Mouse (Mus musculus) liver, postnatal 0 days (tissue): ENCODE measurements around the gene Igfbp7. TPM values are rescaled to one million over a fixed set of nuclear protein-coding genes. Genes with fewer than 3 reads are reported as not detected.

Source experiments
- ATAC-seq: fragments of 200-750 bp; cut with Nextera tagmentation; 2 replicates; pipeline ENCODE4 v1.8.0; 2017; ENCODE audit warnings: mild to moderate bottlenecking, moderate library complexity
- DNase-seq: peaks from one replicate; pipeline ENCODE4 v3.0.0-alpha.2; 2016
- H3K27ac ChIP-seq: fragments of 300-500 bp; sonication (generic); 2 replicates; pipeline ENCODE4 v1.5.1; 2014; ENCODE audit warnings: antibody characterized with exemption, moderate library complexity, mild to moderate bottlenecking, low read depth
- H3K27me3 ChIP-seq: fragments of 300-500 bp; sonication (generic); 2 replicates; pipeline ENCODE4 v1.6.1; 2014; ENCODE audit warnings: low read length, control low read depth, mixed read lengths; ENCODE audit not compliant: insufficient read depth
- H3K36me3 ChIP-seq: fragments of 300-500 bp; sonication (generic); replicated peaks from 2 replicates; pipeline ENCODE4 v1.6.1; 2014; ENCODE audit warnings: mild to moderate bottlenecking, control low read depth, low read length, moderate library complexity, mixed read lengths; ENCODE audit not compliant: insufficient read depth
- H3K4me1 ChIP-seq: fragments of 300-500 bp; sonication (generic); 2 replicates; pipeline ENCODE4 v1.6.1; 2014; ENCODE audit warnings: antibody characterized with exemption, mild to moderate bottlenecking, control low read depth; ENCODE audit not compliant: insufficient read depth
- H3K4me2 ChIP-seq: fragments of 300-500 bp; sonication (generic); 2 replicates; pipeline ENCODE4 v1.6.1; 2014; ENCODE audit warnings: low read depth, mild to moderate bottlenecking, low read length, moderate library complexity, mixed read lengths
- H3K4me3 ChIP-seq: fragments of 300-500 bp; sonication (generic); 2 replicates; pipeline ENCODE4 v1.5.1; 2014; ENCODE audit warnings: low read depth, low read length
- H3K9ac ChIP-seq: fragments of 300-500 bp; sonication (generic); replicated peaks from 2 replicates; pipeline ENCODE4 v1.6.1; 2014; ENCODE audit warnings: mild to moderate bottlenecking, moderate library complexity
- H3K9me3 ChIP-seq: fragments of 300-500 bp; sonication (generic); 2 replicates; pipeline ENCODE4 v1.6.1; 2016; ENCODE audit warnings: mild to moderate bottlenecking, control low read depth, low read length, mixed read lengths
- CTCF ChIP-seq: sonication (generic); IDR thresholded peaks from 2 replicates; pipeline ENCODE4 v1.5.1; 2016; ENCODE audit warnings: antibody characterized with exemption, low read depth
- EP300 ChIP-seq: IDR thresholded peaks from 2 replicates; pipeline ENCODE4 v1.6.1; 2016; ENCODE audit warnings: antibody characterized with exemption, low read depth, mild to moderate bottlenecking
- WGBS: fragments of 180-500 bp; shearing (Covaris S2); extraction: QIAGEN DNeasy Blood & Tissue Kit; methylation state at CpG from one replicate; pipeline ENCODE4 v1.1.7; 2014; ENCODE audit not compliant: insufficient replicate concordance; 5-methylcytosine and 5-hydroxymethylcytosine counted together
- polyA plus RNA-seq: library from polyadenylated mRNA; unstranded; fragments of >200 nt; fragmentation: Nextera tagmentation; extraction: Ambion mirVana; gene quantifications from 2 replicates; pipeline ENCODE4 v1.2.1, GENCODE M21; 2015

The Igfbp7 gene
- polyA plus RNA-seq, 1 experiment from 2014 or later, result 89.6 TPM

DNA sequence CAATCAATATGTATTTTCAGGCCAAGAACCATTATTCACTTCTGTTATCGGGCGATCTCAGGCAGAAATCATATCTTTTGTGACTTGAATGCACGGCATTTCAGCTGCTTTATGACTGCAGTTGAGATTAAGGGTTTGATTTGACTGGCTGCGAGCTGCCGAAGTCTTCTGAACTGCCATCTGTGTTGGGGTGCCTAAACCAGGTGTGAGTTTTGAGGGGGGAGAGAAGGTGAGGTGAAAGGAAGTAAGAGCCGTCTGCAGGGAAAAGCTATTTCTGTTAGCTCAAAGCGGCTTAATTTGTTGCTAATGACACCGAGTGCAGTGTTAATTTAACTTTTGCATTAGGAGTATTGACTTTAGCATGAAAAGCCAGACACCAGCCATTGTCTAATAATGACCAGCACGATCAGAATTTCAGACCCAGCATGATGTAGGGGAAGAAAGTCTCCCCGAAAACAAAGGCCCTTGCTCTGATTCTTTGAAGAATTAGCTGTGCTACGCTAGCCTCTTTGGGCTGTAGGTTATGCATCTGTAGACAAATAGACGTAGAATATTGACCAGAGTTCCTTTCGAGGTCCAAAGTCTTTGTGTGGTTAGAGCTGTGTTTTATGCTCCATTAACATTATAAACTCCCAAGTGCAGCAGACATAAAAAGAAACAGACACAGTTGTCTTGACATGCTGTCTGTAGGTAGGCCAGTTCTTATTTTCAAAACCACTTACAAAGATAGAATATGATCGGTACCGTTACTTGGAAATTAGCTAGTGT lies 35.2 kb upstream of the Igfbp7 start:
- 72% methylated on average over 15 of the region's 15 CpGs for WGBS
- Histone ChIP-seq H3K4me3 (no peak overlapping the region), H3K27me3 (no peaks in the 10 kb centered on the region), H3K9ac (no peak overlapping the region), H3K27ac (no peak overlapping the region), H3K9me3 (no peaks in the 10 kb centered on the region), H3K4me1 (no peaks in the 10 kb centered on the region; the same call in 1 of the 2 replicates), H3K36me3 (no peaks in the 10 kb centered on the region), H3K4me2 (no peak overlapping the region)
- no peak for TF ChIP-seq EP300
- TF ChIP-seq CTCF, result no peak
- ATAC-seq (peak; percentile 66), DNase-seq (no peak)

- H3K27me3 ChIP-seq, result no peaks in the 10 kb centered on the region
- no peak overlapping the region for H3K4me3 ChIP-seq
- WGBS, result 68% methylated on average over 4 of the region's 4 CpGs
- no peak overlapping the region for H3K4me2 ChIP-seq
- no peak for ATAC-seq
- no peak overlapping the region for H3K9ac ChIP-seq
- H3K9me3 ChIP-seq, result no peaks in the 10 kb centered on the region
- no peaks in the 10 kb centered on the region for H3K36me3 ChIP-seq
- H3K4me1 ChIP-seq, result peaks cover 4% of the 10 kb centered on the region; the same call in 1 of the 2 replicates
- no peak for DNase-seq
- no peak for TF ChIP-seq CTCF
- no peak for TF ChIP-seq EP300
- H3K27ac ChIP-seq, result no peak overlapping the region
Observed at GRCm38 (mm10) chr5:77436308-77436707, 28.5 kb upstream of the Igfbp7 start.

DNA sequence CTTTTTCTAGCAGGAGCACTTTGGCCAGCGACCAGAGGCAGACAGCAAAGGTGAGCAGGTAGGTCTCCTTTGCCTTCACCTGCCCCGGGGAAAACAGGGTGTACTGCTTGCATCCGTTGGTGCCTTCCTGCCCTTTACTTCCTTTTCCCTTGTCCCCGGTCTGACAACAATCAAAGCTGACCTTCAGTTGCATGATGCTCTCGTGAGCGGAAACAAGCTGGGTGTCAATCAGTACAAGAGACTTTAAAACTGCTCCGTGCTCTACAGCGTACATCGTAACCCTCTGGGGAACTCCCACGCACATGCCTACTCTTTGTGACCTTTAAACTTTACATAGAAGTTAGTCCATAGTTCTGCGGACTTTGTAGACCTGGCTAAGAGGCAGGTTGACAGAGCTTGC lies 26.2 kb upstream of the Igfbp7 start:
- no peak for TF ChIP-seq EP300
- no peak for TF ChIP-seq CTCF
- H3K4me2 ChIP-seq, result peak overlapping the region; percentile 50
- peak; percentile 18 for DNase-seq
- peak overlapping the region; percentile 10; the same call in 1 of the 2 replicates for H3K4me3 ChIP-seq
- ATAC-seq, result peak; percentile 91
- no peaks in the 10 kb centered on the region for H3K9me3 ChIP-seq
- peak overlapping the region; percentile 24; the same call in 1 of the 2 replicates for H3K27ac ChIP-seq
- H3K27me3 ChIP-seq, result no peaks in the 10 kb centered on the region
- H3K9ac ChIP-seq, result no peak overlapping the region
- no peaks in the 10 kb centered on the region for H3K36me3 ChIP-seq
- 46% methylated on average over 11 of the region's 11 CpGs for WGBS
- peaks cover 4% of the 10 kb centered on the region; the same call in 1 of the 2 replicates for H3K4me1 ChIP-seq

GRCm38 (mm10) chr5:77433561-77433960 lies 25.7 kb upstream of the Igfbp7 start:
- peak overlapping the region; percentile 24 for H3K27ac ChIP-seq
- WGBS, result 55% methylated on average over 9 of the region's 9 CpGs
- H3K4me3 ChIP-seq, result no peak overlapping the region
- ATAC-seq (peak; percentile 35), DNase-seq (no peak)
- peak overlapping the region; percentile 50 for H3K4me2 ChIP-seq
- H3K4me1 ChIP-seq, result peaks cover 4% of the 10 kb centered on the region; the same call in 1 of the 2 replicates
- no peaks in the 10 kb centered on the region for H3K9me3 ChIP-seq
- no peaks in the 10 kb centered on the region for H3K36me3 ChIP-seq
- no peaks in the 10 kb centered on the region for H3K27me3 ChIP-seq
- H3K9ac ChIP-seq, result no peak overlapping the region
- TF ChIP-seq EP300 (no peak), CTCF (no peak)

DNA sequence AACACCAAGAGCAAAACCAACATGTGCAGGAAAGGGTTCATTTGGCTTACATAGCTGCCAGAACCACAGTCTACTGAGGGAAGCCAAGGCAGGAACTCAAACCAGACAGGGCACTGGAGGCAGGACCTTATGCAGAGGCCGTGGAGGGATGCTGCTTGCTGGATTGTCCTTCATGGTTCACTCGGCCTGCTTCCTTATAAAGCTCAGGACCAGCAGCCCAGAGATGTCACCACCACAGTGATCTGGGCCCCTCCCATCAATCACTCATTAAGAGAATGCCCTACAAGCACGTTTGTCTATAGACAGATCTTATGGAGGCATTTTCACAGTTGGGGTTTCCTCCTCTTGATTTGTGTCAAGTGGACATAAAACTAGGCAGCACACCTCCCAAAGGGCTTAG lies 25.3 kb upstream of the Igfbp7 start:
- no peak for TF ChIP-seq CTCF
- TF ChIP-seq EP300, result no peak
- no peak for ATAC-seq
- Histone ChIP-seq H3K4me3 (no peak overlapping the region), H3K4me2 (no peak overlapping the region; the same call in 1 of the 2 replicates), H3K9ac (no peak overlapping the region), H3K4me1 (peaks cover 4% of the 10 kb centered on the region; the same call in 1 of the 2 replicates), H3K36me3 (no peaks in the 10 kb centered on the region), H3K27me3 (no peaks in the 10 kb centered on the region), H3K9me3 (no peaks in the 10 kb centered on the region), H3K27ac (peak overlapping the region; percentile 24; the same call in 1 of the 2 replicates)
- 62% methylated on average over 3 of the region's 3 CpGs for WGBS
- DNase-seq, result no peak

DNA sequence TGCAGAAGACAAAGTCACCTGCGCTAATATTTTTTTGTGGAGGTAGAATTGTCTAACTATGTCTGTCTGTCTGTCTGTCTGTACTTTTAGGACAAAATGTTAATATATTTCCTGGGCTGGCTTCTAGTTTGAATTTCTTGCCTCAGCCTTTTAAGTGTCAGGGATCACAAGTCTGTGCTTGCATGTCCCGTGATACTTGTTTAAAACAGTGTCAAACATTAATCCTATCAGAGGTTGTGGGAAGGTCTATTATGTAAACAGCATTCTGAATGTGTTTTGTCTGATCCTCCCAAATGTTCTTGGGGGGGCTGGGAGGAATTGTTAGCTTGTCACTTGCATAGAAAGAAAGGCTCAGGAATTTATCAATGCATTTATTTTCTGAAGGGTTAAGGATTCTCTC lies 24.6 kb upstream of the Igfbp7 start:
- H3K4me3 ChIP-seq, result no peak overlapping the region
- H3K4me1 ChIP-seq, result peaks cover 4% of the 10 kb centered on the region; the same call in 1 of the 2 replicates
- no peaks in the 10 kb centered on the region for H3K27me3 ChIP-seq
- ATAC-seq, result no peak
- WGBS, result 66% methylated on average over 2 of the region's 2 CpGs
- H3K9me3 ChIP-seq, result no peaks in the 10 kb centered on the region
- no peak for DNase-seq
- TF ChIP-seq EP300 (no peak), CTCF (no peak)
- no peak overlapping the region for H3K27ac ChIP-seq
- H3K4me2 ChIP-seq, result no peak overlapping the region
- no peaks in the 10 kb centered on the region for H3K36me3 ChIP-seq
- H3K9ac ChIP-seq, result no peak overlapping the region
